Mouse (Mus musculus) limb, embryonic 14.5 days (tissue): Measurements from ENCODE around the gene Selenof. TPM values are rescaled to one million over a fixed set of nuclear protein-coding genes. Genes with fewer than 3 reads are reported as not detected.

Experiments
- ATAC-seq: fragments of 200-750 bp; cut with Nextera tagmentation; 2 replicates; pipeline ENCODE4 v1.8.0; 2017; ENCODE audit warnings: low read depth, moderate number of reproducible peaks, moderate TSS enrichment; ENCODE audit not compliant: low FRiP score
- DNase-seq: peaks from one replicate; pipeline ENCODE4 v3.0.0-alpha.2; 2015; ENCODE audit warnings: low spot score
- H3K27ac ChIP-seq: fragments of 300-500 bp; sonication (generic); replicated peaks from 2 replicates; pipeline ENCODE4 v1.5.1; 2014; ENCODE audit warnings: low read depth, mild to moderate bottlenecking, low read length, moderate library complexity, mixed read lengths
- H3K27me3 ChIP-seq: fragments of 300-500 bp; sonication (generic); 2 replicates; pipeline ENCODE4 v1.6.1; 2014; ENCODE audit warnings: low read length, mixed read lengths; ENCODE audit not compliant: control insufficient read depth, insufficient read depth
- H3K36me3 ChIP-seq: fragments of 300-500 bp; sonication (generic); 2 replicates; pipeline ENCODE4 v1.6.1; 2014; ENCODE audit warnings: mild to moderate bottlenecking, low read length, moderate library complexity, mixed read lengths; ENCODE audit not compliant: control insufficient read depth, insufficient read depth
- H3K4me1 ChIP-seq: fragments of 300-500 bp; sonication (generic); 2 replicates; pipeline ENCODE4 v1.6.1; 2014; ENCODE audit warnings: antibody characterized with exemption, low read length, mixed read lengths; ENCODE audit not compliant: control insufficient read depth, insufficient read depth
- H3K4me2 ChIP-seq: fragments of 300-500 bp; sonication (generic); replicated peaks from 2 replicates; pipeline ENCODE4 v1.6.1; 2014; ENCODE audit warnings: low read depth, mild to moderate bottlenecking, low read length, moderate library complexity; ENCODE audit not compliant: severe bottlenecking
- H3K4me3 ChIP-seq: fragments of 300-500 bp; sonication (generic); replicated peaks from 2 replicates; pipeline ENCODE4 v1.5.1; 2014; ENCODE audit warnings: low read length
- H3K9ac ChIP-seq: fragments of 300-500 bp; sonication (generic); 2 replicates; pipeline ENCODE4 v1.6.1; 2014; ENCODE audit warnings: mild to moderate bottlenecking, low read depth, low read length, moderate library complexity; ENCODE audit not compliant: severe bottlenecking
- H3K9me3 ChIP-seq: fragments of 300-500 bp; sonication (generic); 2 replicates; pipeline ENCODE4 v1.6.1; 2016; ENCODE audit warnings: low read length; ENCODE audit not compliant: control insufficient read depth
- POLR2A ChIP-seq: fragments of 200-500 bp; IDR thresholded peaks from 2 replicates; pipeline ENCODE4 v1.8.0; 2012; ENCODE audit warnings: inconsistent platforms, mild to moderate bottlenecking, moderate library complexity, borderline replicate concordance; ENCODE audit not compliant: insufficient read depth, insufficient read length; ENCODE audit errors: extremely low read depth
- WGBS: fragments of 180-500 bp; shearing (Covaris S2); extraction: QIAGEN DNeasy Blood & Tissue Kit; methylation state at CpG from one replicate; pipeline ENCODE4 v1.1.7; 2014; 5-methylcytosine and 5-hydroxymethylcytosine counted together
- polyA plus RNA-seq, 2 experiments: library from polyadenylated mRNA; depleted of rRNA in 1 of 2; stranded (reverse) in 1 of 2; unstranded in 1 of 2; fragments of >200 nt; fragmentation: Nextera tagmentation in 1 of 2; extraction: Ambion mirVana in 1 of 2; gene quantifications; 2 replicates each; pipeline versions ENCODE4 v1.2.1 to v1.2.3; 2012 to 2014

Gene Selenof
- polyA plus RNA-seq, 2 experiments, result 424 to 555 TPM

- 90% methylated on average over 7 of the region's 7 CpGs for WGBS
- TF ChIP-seq POLR2A, result no peak
- no peaks in the 10 kb centered on the region for H3K27me3 ChIP-seq
- DNase-seq (no peak), ATAC-seq (no peak)
- H3K4me2 ChIP-seq, result no peak overlapping the region
- peaks cover 11% of the 10 kb centered on the region for H3K4me1 ChIP-seq
- H3K27ac ChIP-seq, result no peak overlapping the region
- no peak overlapping the region for H3K4me3 ChIP-seq
- no peaks in the 10 kb centered on the region for H3K9me3 ChIP-seq
- H3K36me3 ChIP-seq, result no peaks in the 10 kb centered on the region
- H3K9ac ChIP-seq, result no peak overlapping the region
Measured at GRCm38 (mm10) chr3:144563916-144564315, 6.2 kb upstream of the Selenof start.

- Histone ChIP-seq H3K4me2 (no peak overlapping the region), H3K27me3 (no peaks in the 10 kb centered on the region), H3K27ac (no peak overlapping the region), H3K4me3 (no peak overlapping the region), H3K36me3 (no peaks in the 10 kb centered on the region), H3K9ac (no peak overlapping the region), H3K4me1 (peaks cover 11% of the 10 kb centered on the region), H3K9me3 (no peaks in the 10 kb centered on the region)
- no peak for TF ChIP-seq POLR2A
- ATAC-seq (no peak), DNase-seq (no peak)
- 83% methylated on average over 7 of the region's 7 CpGs for WGBS
Measured at GRCm38 (mm10) chr3:144565212-144565611, 4.9 kb upstream of the Selenof start.

- Histone ChIP-seq H3K27me3 (no peaks in the 10 kb centered on the region), H3K4me2 (peak overlapping the region; percentile 77), H3K27ac (no peak overlapping the region), H3K9me3 (no peaks in the 10 kb centered on the region), H3K9ac (peak overlapping the region; percentile 88), H3K4me3 (peak overlapping the region; percentile 70), H3K36me3 (peaks cover 13% of the 10 kb centered on the region), H3K4me1 (peaks cover 22% of the 10 kb centered on the region)
- no peak for TF ChIP-seq POLR2A
- under 1% methylated on average over 21 of the region's 21 CpGs for WGBS
- ATAC-seq (no peak), DNase-seq (no peak)
Measured at GRCm38 (mm10) chr3:144568861-144569361, 1.2 kb upstream of the Selenof start.

GRCm38 (mm10) chr3:144569401-144569971, 618 bp upstream of the Selenof start:
- Histone ChIP-seq H3K9me3 (no peaks in the 10 kb centered on the region), H3K4me1 (peaks cover 22% of the 10 kb centered on the region), H3K27ac (peak overlapping the region; percentile 76), H3K27me3 (no peaks in the 10 kb centered on the region), H3K4me3 (peak overlapping the region; percentile 70), H3K36me3 (peaks cover 16% of the 10 kb centered on the region), H3K9ac (peak overlapping the region; percentile 88), H3K4me2 (peak overlapping the region; percentile 77)
- WGBS, result under 1% methylated on average over 37 of the region's 47 CpGs
- ATAC-seq, result 0 out of 2 replicates have a peak, but pooled peaks have one; percentile 0
- no peak for TF ChIP-seq POLR2A
- peak; percentile 25 for DNase-seq

- peak; percentile 13 for ATAC-seq
- peak; percentile 85 for DNase-seq
- Histone ChIP-seq H3K27ac (peak overlapping the region; percentile 91), H3K4me3 (peak overlapping the region; percentile 70), H3K36me3 (peaks cover 28% of the 10 kb centered on the region), H3K9me3 (no peaks in the 10 kb centered on the region), H3K4me2 (peak overlapping the region; percentile 58), H3K27me3 (no peaks in the 10 kb centered on the region), H3K4me1 (peaks cover 22% of the 10 kb centered on the region), H3K9ac (peak overlapping the region; percentile 89)
- WGBS, result under 1% methylated on average over 25 of the region's 25 CpGs
- TF ChIP-seq POLR2A, result no peak
Measured at GRCm38 (mm10) chr3:144570816-144571487, 848 bp downstream of the Selenof start.
